Mouse (Mus musculus): ENCODE measurements around the gene Trpm1. TPM values are rescaled to one million over a fixed set of nuclear protein-coding genes. Genes with fewer than 3 reads are reported as not detected.

The Trpm1 gene
- polyA plus RNA-seq, 1 experiment from 2014 or later: 0.31 TPM

DNA sequence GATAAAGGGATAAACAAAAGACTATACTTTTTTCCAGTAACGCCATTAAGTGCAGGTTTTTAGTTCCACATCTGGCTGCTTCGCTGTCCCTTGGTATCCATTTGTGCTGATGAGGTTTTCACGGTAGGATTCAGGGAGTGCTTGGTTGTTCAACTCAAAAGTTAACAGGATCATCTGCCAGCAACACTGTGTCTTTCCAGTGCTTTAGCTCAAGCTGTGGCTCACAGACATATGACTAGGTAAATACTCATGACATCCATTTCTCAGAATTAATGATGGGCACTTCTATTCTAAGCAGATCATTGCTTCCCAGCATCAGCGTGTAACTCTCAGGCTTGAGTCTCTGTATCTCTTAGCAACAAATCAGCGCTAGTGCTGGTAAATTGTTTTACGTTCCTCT, 90.7 kb downstream of the Trpm1 start:
- Histone ChIP-seq H3K27me3 (ENCODE audit: control insufficient read depth, insufficient read depth, low read length) (no peaks in the 10 kb centered on the region), H3K4me3 (ENCODE audit: low read depth, low read length) (no peak overlapping the region), H3K4me2 (no peak overlapping the region), H3K36me3 (ENCODE audit: control insufficient read depth, insufficient read depth, low read length) (no peaks in the 10 kb centered on the region), H3K9me3 (replicated peaks; ENCODE audit: control insufficient read depth, low read length) (no peaks in the 10 kb centered on the region), H3K9ac (ENCODE audit: low read depth, low read length) (no peak overlapping the region), H3K4me1 (ENCODE audit: control insufficient read depth, insufficient read depth, low read length) (no peaks in the 10 kb centered on the region), H3K27ac (ENCODE audit: low read depth, low read length) (no peak overlapping the region)
- no peak for ATAC-seq (replicated peaks; ENCODE audit: insufficient number of reproducible peaks, low FRiP score, low TSS enrichment)
- 79% methylated on average over 6 of the region's 6 CpGs for WGBS (ENCODE audit: insufficient replicate concordance)

DNA sequence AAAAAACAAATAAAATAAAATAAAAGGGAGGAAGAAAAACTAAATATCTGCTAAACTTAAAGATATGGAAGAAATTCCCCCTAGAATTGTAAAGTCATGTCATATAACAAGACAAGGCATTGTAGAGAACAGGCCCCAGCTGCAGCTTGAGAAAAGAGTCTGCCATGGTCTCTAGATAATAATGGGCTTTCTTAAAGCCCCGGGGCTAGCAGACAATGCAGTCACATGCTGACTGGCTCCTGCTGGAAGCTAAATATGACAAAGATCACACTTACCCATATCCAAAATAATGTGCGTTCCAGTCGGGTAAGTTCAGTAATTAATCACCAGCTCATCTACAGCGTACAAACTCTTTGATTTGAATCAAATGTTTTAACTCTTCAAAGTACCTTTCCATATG, 93.1 kb downstream of the Trpm1 start:
- no peaks in the 10 kb centered on the region; the same call in 1 of the 2 replicates for H3K4me1 ChIP-seq (ENCODE audit: control insufficient read depth, insufficient read depth, low read length)
- H3K36me3 ChIP-seq (ENCODE audit: control insufficient read depth, insufficient read depth, low read length): no peaks in the 10 kb centered on the region
- no peak overlapping the region for H3K4me3 ChIP-seq (ENCODE audit: low read depth, low read length)
- no peak overlapping the region for H3K9ac ChIP-seq (ENCODE audit: low read depth, low read length)
- H3K27me3 ChIP-seq (ENCODE audit: control insufficient read depth, insufficient read depth, low read length): no peaks in the 10 kb centered on the region
- H3K9me3 ChIP-seq (replicated peaks; ENCODE audit: control insufficient read depth, low read length): no peaks in the 10 kb centered on the region
- H3K27ac ChIP-seq (ENCODE audit: low read depth, low read length): no peak overlapping the region
- WGBS (ENCODE audit: insufficient replicate concordance): 74% methylated on average over 4 of the region's 4 CpGs
- H3K4me2 ChIP-seq: no peak overlapping the region
- no peak for ATAC-seq (replicated peaks; ENCODE audit: insufficient number of reproducible peaks, low FRiP score, low TSS enrichment)

DNA sequence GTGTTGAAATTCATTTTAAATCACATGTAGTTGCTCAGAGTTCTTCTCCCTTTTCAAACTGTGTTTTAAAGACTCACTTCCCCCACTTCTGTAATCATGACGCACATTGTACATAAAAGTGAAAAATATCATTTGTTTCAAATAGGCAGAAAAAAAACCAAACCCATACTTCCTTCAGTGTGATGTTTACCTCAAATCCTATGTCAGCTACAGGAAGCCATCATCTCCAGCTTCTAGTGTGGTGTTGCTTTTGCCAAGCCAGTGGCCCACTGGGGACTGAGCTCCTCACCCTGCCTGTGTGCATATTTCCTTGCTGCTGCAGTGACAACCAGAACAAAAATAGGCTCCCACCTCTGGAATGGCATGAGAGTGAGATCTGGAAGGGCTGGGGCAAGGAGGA, 94.7 kb downstream of the Trpm1 start:
- no peak overlapping the region for H3K4me2 ChIP-seq
- H3K27me3 ChIP-seq (ENCODE audit: control insufficient read depth, insufficient read depth, low read length): no peaks in the 10 kb centered on the region
- H3K9ac ChIP-seq (ENCODE audit: low read depth, low read length): no peak overlapping the region
- no peaks in the 10 kb centered on the region; the same call in 1 of the 2 replicates for H3K4me1 ChIP-seq (ENCODE audit: control insufficient read depth, insufficient read depth, low read length)
- no peaks in the 10 kb centered on the region for H3K36me3 ChIP-seq (ENCODE audit: control insufficient read depth, insufficient read depth, low read length)
- WGBS (ENCODE audit: insufficient replicate concordance): 81% methylated on average over 1 of the region's 1 CpGs
- H3K27ac ChIP-seq (ENCODE audit: low read depth, low read length): no peak overlapping the region
- no peak overlapping the region for H3K4me3 ChIP-seq (ENCODE audit: low read depth, low read length)
- no peaks in the 10 kb centered on the region for H3K9me3 ChIP-seq (replicated peaks; ENCODE audit: control insufficient read depth, low read length)
- no peak for ATAC-seq (replicated peaks; ENCODE audit: insufficient number of reproducible peaks, low FRiP score, low TSS enrichment)

DNA sequence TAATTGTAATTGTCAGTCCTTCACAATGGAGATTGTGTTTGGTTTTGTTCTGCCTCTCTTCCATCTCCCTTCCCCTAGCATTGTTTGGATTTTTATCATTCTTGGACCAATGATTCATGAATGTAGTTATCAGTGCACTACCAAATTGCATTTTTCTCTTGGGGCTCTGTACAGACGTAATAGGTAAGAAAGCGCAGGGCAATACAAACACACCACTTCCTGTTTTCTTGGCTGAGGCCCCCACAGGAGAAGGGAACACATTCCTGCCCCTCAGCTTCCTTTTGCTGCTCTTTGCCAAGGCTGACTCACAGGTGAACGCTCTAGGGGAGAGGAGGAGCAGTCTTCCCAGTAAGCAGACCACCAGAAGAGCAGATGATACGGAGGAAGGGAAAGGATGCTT, 96.1 kb downstream of the Trpm1 start:
- H3K4me1 ChIP-seq (ENCODE audit: control insufficient read depth, insufficient read depth, low read length): no peaks in the 10 kb centered on the region; the same call in 1 of the 2 replicates
- no peak overlapping the region for H3K9ac ChIP-seq (ENCODE audit: low read depth, low read length)
- no peak overlapping the region for H3K27ac ChIP-seq (ENCODE audit: low read depth, low read length)
- no peak overlapping the region for H3K4me2 ChIP-seq
- WGBS (ENCODE audit: insufficient replicate concordance): 46% methylated on average over 4 of the region's 4 CpGs
- no peaks in the 10 kb centered on the region for H3K27me3 ChIP-seq (ENCODE audit: control insufficient read depth, insufficient read depth, low read length)
- H3K36me3 ChIP-seq (ENCODE audit: control insufficient read depth, insufficient read depth, low read length): no peaks in the 10 kb centered on the region
- no peak overlapping the region for H3K4me3 ChIP-seq (ENCODE audit: low read depth, low read length)
- no peak for ATAC-seq (replicated peaks; ENCODE audit: insufficient number of reproducible peaks, low FRiP score, low TSS enrichment)
- H3K9me3 ChIP-seq (replicated peaks; ENCODE audit: control insufficient read depth, low read length): no peaks in the 10 kb centered on the region

DNA sequence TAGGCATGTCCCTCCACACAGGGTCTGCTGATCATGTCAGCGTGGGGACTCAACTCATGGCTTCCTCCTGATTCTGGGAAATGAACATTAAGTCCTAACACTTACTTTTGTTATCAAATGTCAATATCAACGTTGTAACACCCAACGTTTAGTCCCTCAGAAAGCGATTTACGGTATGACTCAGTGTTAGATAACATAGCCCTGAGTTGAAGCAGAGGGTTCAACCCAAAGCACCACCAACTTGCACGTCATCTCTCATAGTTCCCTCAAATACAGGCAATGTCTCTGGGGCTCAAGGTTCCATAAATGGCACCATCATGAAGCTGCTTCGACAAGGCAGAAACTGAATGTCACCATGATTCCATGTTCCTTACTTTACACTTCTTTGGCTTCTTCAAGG, 96.8 kb downstream of the Trpm1 start:
- Histone ChIP-seq H3K4me1 (ENCODE audit: control insufficient read depth, insufficient read depth, low read length) (no peaks in the 10 kb centered on the region; the same call in 1 of the 2 replicates), H3K9me3 (replicated peaks; ENCODE audit: control insufficient read depth, low read length) (no peaks in the 10 kb centered on the region), H3K27ac (ENCODE audit: low read depth, low read length) (no peak overlapping the region), H3K36me3 (ENCODE audit: control insufficient read depth, insufficient read depth, low read length) (no peaks in the 10 kb centered on the region), H3K4me3 (ENCODE audit: low read depth, low read length) (no peak overlapping the region), H3K4me2 (no peak overlapping the region), H3K27me3 (ENCODE audit: control insufficient read depth, insufficient read depth, low read length) (no peaks in the 10 kb centered on the region), H3K9ac (ENCODE audit: low read depth, low read length) (no peak overlapping the region)
- 85% methylated on average over 7 of the region's 7 CpGs for WGBS (ENCODE audit: insufficient replicate concordance)
- no peak for ATAC-seq (replicated peaks; ENCODE audit: insufficient number of reproducible peaks, low FRiP score, low TSS enrichment)

DNA sequence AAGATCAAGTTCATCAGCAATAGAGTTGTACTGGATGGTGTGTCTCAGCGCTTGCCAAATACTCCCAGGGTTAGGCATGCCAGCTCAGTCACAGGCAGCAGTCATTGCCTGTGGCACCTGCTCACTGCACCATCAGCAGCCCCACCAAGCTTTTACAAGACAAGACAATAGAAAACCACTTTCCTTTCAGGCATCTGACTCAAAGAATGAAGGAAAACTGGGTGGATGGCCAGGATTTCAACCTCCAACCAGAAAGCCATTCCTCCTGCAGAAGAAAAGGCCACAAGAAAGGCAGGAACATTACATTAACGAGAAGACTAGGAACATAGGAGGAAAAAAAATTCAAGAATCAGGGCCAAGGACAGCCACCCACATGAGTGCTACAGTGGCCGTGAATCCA, 100.1 kb downstream of the Trpm1 start:
- whole genome bisulfite sequencing (ENCODE audit: insufficient replicate concordance): 79% methylated on average over 3 of the region's 3 CpGs
- Histone ChIP-seq H3K4me3 (ENCODE audit: low read depth, low read length) (no peak overlapping the region), H3K9me3 (replicated peaks; ENCODE audit: control insufficient read depth, low read length) (no peaks in the 10 kb centered on the region), H3K9ac (ENCODE audit: low read depth, low read length) (no peak overlapping the region), H3K27ac (ENCODE audit: low read depth, low read length) (no peak overlapping the region), H3K36me3 (ENCODE audit: control insufficient read depth, insufficient read depth, low read length) (no peaks in the 10 kb centered on the region), H3K4me1 (ENCODE audit: control insufficient read depth, insufficient read depth, low read length) (no peaks in the 10 kb centered on the region; the same call in 1 of the 2 replicates), H3K4me2 (no peak overlapping the region), H3K27me3 (ENCODE audit: control insufficient read depth, insufficient read depth, low read length) (no peaks in the 10 kb centered on the region)
- ATAC-seq (replicated peaks; ENCODE audit: insufficient number of reproducible peaks, low FRiP score, low TSS enrichment): no peak

DNA sequence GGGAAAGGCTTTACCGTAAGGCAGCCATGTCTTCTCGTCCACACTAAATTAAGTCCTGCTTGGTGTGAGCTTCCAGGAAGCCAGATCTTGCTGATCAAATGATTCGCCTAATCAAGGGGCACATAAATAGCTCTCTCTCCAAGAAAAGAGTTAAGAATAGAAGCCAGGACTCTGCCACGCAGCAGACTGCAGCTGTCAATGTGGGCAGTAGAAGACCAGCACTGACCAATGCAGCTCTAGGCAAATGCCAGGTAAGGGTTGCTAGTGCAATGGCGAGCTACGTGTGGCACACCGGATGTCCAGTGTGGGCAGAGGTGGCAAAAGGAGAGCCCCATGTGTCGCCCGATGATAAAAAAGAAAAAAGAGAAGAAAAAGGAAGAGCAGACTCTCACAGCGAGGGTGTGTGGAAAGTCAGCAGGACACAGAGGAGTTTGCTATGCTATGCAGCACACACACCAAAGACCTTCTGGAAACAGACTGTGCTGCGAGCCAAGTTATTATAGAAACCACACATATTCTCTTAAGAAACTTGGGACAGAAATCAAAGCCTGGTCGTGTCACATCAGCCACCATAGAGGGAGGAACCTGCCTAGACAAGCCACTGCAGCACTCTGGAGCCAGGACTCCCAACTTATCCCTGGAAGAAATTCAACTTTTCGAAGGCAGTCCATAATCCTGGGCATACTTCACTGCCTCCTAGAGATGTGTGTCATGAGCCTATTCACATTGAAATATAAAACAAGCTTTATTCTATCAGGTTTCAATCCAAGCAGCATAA, 112.1 kb downstream of the Trpm1 start:
- Histone ChIP-seq H3K36me3 (ENCODE audit: control insufficient read depth, insufficient read depth, low read length) (no peaks in the 10 kb centered on the region), H3K27ac (ENCODE audit: low read depth, low read length) (no peak overlapping the region), H3K4me3 (ENCODE audit: low read depth, low read length) (no peak overlapping the region), H3K9me3 (replicated peaks; ENCODE audit: control insufficient read depth, low read length) (no peaks in the 10 kb centered on the region), H3K4me1 (ENCODE audit: control insufficient read depth, insufficient read depth, low read length) (no peaks in the 10 kb centered on the region), H3K27me3 (ENCODE audit: control insufficient read depth, insufficient read depth, low read length) (peaks cover 23% of the 10 kb centered on the region), H3K9ac (ENCODE audit: low read depth, low read length) (no peak overlapping the region), H3K4me2 (no peak overlapping the region)
- WGBS (ENCODE audit: insufficient replicate concordance): 81% methylated on average over 13 of the region's 13 CpGs
- ATAC-seq (replicated peaks; ENCODE audit: insufficient number of reproducible peaks, low FRiP score, low TSS enrichment): no peak

DNA sequence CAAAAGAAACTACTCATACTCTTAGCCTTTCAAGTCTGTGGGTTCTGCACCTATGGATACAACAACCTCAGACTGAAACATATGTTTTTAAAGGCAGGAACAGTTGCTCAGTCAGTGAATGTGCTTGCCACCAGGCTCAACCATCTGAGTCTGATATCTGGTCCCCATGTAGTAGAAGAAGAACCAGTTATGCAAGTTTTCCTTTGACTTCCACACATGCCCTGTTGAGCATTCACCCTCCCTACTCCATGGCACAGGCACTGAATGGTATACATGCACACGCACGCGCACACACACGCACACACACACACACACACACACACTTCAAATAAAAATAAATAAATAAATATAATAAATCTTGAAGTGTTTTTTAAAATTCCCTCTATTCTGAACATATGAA, 113.0 kb downstream of the Trpm1 start:
- ATAC-seq (replicated peaks; ENCODE audit: insufficient number of reproducible peaks, low FRiP score, low TSS enrichment): no peak
- H3K4me2 ChIP-seq: no peak overlapping the region
- no peaks in the 10 kb centered on the region for H3K9me3 ChIP-seq (replicated peaks; ENCODE audit: control insufficient read depth, low read length)
- peaks cover 23% of the 10 kb centered on the region for H3K27me3 ChIP-seq (ENCODE audit: control insufficient read depth, insufficient read depth, low read length)
- no peak overlapping the region for H3K27ac ChIP-seq (ENCODE audit: low read depth, low read length)
- H3K9ac ChIP-seq (ENCODE audit: low read depth, low read length): no peak overlapping the region
- no peaks in the 10 kb centered on the region for H3K4me1 ChIP-seq (ENCODE audit: control insufficient read depth, insufficient read depth, low read length)
- WGBS (ENCODE audit: insufficient replicate concordance): 94% methylated on average over 4 of the region's 4 CpGs
- H3K36me3 ChIP-seq (ENCODE audit: control insufficient read depth, insufficient read depth, low read length): no peaks in the 10 kb centered on the region
- H3K4me3 ChIP-seq (ENCODE audit: low read depth, low read length): no peak overlapping the region

DNA sequence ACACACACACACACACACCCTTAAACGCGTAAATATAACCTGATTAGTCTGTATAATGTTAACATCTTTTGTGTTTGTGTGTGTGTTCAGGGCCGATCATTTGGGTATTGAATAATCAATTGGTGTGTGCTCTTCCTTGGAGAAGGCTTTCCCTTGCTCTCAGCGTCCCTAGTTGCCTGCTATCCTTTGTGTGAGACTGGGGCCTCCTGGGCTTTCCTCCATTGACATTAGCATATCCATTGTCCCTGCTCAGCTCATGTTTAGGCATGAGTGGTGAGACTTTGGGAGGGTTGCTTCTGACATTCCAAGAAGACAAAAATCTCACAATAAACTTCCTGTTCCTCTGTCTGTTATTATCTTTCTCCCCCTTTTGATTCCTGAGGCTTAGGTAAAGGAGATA, 118.3 kb downstream of the Trpm1 start:
- Histone ChIP-seq H3K36me3 (ENCODE audit: control insufficient read depth, insufficient read depth, low read length) (no peaks in the 10 kb centered on the region), H3K4me1 (ENCODE audit: control insufficient read depth, insufficient read depth, low read length) (no peaks in the 10 kb centered on the region), H3K4me3 (ENCODE audit: low read depth, low read length) (no peak overlapping the region), H3K9ac (ENCODE audit: low read depth, low read length) (no peak overlapping the region), H3K27ac (ENCODE audit: low read depth, low read length) (no peak overlapping the region), H3K27me3 (ENCODE audit: control insufficient read depth, insufficient read depth, low read length) (peaks cover 23% of the 10 kb centered on the region), H3K9me3 (replicated peaks; ENCODE audit: control insufficient read depth, low read length) (no peaks in the 10 kb centered on the region), H3K4me2 (no peak overlapping the region)
- no peak for ATAC-seq (replicated peaks; ENCODE audit: insufficient number of reproducible peaks, low FRiP score, low TSS enrichment)
- WGBS (ENCODE audit: insufficient replicate concordance): 44% methylated on average over 4 of the region's 4 CpGs

Data from heart, embryonic 11.5 days (tissue).